Mouse (Mus musculus) E14TG2a.4 (cell line): ENCODE results near the gene Hdac1.

ENCODE experiments used
- CTCF ChIP-seq: conservative IDR thresholded peaks from 2 replicates; pipeline ENCODE4 v1.5.1; 2014; ENCODE audit warnings: low read length
- NANOG ChIP-seq: IDR thresholded peaks from 2 replicates; pipeline ENCODE4 v1.6.1; 2014; ENCODE audit warnings: borderline replicate concordance, low read length, mixed read lengths
- POU5F1 ChIP-seq: IDR thresholded peaks from 2 replicates; pipeline ENCODE4 v1.6.1; 2014; ENCODE audit warnings: low read length, borderline replicate concordance

DNA sequence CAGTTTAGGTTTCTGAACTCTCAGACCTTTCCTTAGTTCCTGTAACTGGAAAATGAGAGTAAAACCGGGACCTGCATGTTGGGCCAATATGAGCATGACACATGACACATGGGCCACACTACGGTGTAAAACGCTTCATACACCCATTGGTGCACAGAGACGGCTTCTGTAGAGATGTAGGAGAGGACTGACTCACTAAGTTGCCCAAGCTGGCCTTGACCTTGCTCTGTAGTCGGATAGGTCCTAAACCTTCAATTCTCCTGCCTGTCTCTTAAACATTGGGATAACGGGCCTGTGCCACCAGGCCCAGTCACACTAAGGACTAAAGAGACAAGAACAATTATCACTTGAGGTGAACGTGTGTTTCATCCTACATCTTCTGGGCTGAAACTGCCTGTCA is 25.9 kb upstream of the Hdac1 start:
- no peak for TF ChIP-seq CTCF
- no peak for TF ChIP-seq POU5F1
- TF ChIP-seq NANOG = no peak
